Mouse (Mus musculus) limb, embryonic 14.5 days (tissue): ENCODE data around the gene Nap1l1. TPM values are rescaled to one million over a fixed set of nuclear protein-coding genes. Genes with fewer than 3 reads are reported as not detected.

Experiments
- ATAC-seq: fragments of 200-750 bp; cut with Nextera tagmentation; 2 replicates; pipeline ENCODE4 v1.8.0; 2017; ENCODE audit warnings: low read depth, moderate number of reproducible peaks, moderate TSS enrichment; ENCODE audit not compliant: low FRiP score
- DNase-seq: peaks from one replicate; pipeline ENCODE4 v3.0.0-alpha.2; 2015; ENCODE audit warnings: low spot score
- H3K27ac ChIP-seq: fragments of 300-500 bp; sonication (generic); replicated peaks from 2 replicates; pipeline ENCODE4 v1.5.1; 2014; ENCODE audit warnings: low read depth, mild to moderate bottlenecking, low read length, moderate library complexity, mixed read lengths
- H3K27me3 ChIP-seq: fragments of 300-500 bp; sonication (generic); 2 replicates; pipeline ENCODE4 v1.6.1; 2014; ENCODE audit warnings: low read length, mixed read lengths; ENCODE audit not compliant: control insufficient read depth, insufficient read depth
- H3K36me3 ChIP-seq: fragments of 300-500 bp; sonication (generic); 2 replicates; pipeline ENCODE4 v1.6.1; 2014; ENCODE audit warnings: mild to moderate bottlenecking, low read length, moderate library complexity, mixed read lengths; ENCODE audit not compliant: control insufficient read depth, insufficient read depth
- H3K4me1 ChIP-seq: fragments of 300-500 bp; sonication (generic); 2 replicates; pipeline ENCODE4 v1.6.1; 2014; ENCODE audit warnings: antibody characterized with exemption, low read length, mixed read lengths; ENCODE audit not compliant: control insufficient read depth, insufficient read depth
- H3K4me2 ChIP-seq: fragments of 300-500 bp; sonication (generic); replicated peaks from 2 replicates; pipeline ENCODE4 v1.6.1; 2014; ENCODE audit warnings: low read depth, mild to moderate bottlenecking, low read length, moderate library complexity; ENCODE audit not compliant: severe bottlenecking
- H3K4me3 ChIP-seq: fragments of 300-500 bp; sonication (generic); replicated peaks from 2 replicates; pipeline ENCODE4 v1.5.1; 2014; ENCODE audit warnings: low read length
- H3K9ac ChIP-seq: fragments of 300-500 bp; sonication (generic); 2 replicates; pipeline ENCODE4 v1.6.1; 2014; ENCODE audit warnings: mild to moderate bottlenecking, low read depth, low read length, moderate library complexity; ENCODE audit not compliant: severe bottlenecking
- H3K9me3 ChIP-seq: fragments of 300-500 bp; sonication (generic); 2 replicates; pipeline ENCODE4 v1.6.1; 2016; ENCODE audit warnings: low read length; ENCODE audit not compliant: control insufficient read depth
- POLR2A ChIP-seq: fragments of 200-500 bp; IDR thresholded peaks from 2 replicates; pipeline ENCODE4 v1.8.0; 2012; ENCODE audit warnings: inconsistent platforms, mild to moderate bottlenecking, moderate library complexity, borderline replicate concordance; ENCODE audit not compliant: insufficient read depth, insufficient read length; ENCODE audit errors: extremely low read depth
- WGBS: fragments of 180-500 bp; shearing (Covaris S2); extraction: QIAGEN DNeasy Blood & Tissue Kit; methylation state at CpG from one replicate; pipeline ENCODE4 v1.1.7; 2014; 5-methylcytosine and 5-hydroxymethylcytosine counted together
- polyA plus RNA-seq, 2 experiments: library from polyadenylated mRNA; depleted of rRNA in 1 of 2; stranded (reverse) in 1 of 2; unstranded in 1 of 2; fragments of >200 nt; fragmentation: Nextera tagmentation in 1 of 2; extraction: Ambion mirVana in 1 of 2; gene quantifications; 2 replicates each; pipeline versions ENCODE4 v1.2.1 to v1.2.3; 2012 to 2014

The Nap1l1 gene
- polyA plus RNA-seq (2012; rRNA removed) = 189 and 334 TPM in 2 replicates
- polyA plus RNA-seq (2014; fragmentation: Nextera tagmentation; extraction: Ambion mirVana) = 231 and 238 TPM in 2 replicates

DNA sequence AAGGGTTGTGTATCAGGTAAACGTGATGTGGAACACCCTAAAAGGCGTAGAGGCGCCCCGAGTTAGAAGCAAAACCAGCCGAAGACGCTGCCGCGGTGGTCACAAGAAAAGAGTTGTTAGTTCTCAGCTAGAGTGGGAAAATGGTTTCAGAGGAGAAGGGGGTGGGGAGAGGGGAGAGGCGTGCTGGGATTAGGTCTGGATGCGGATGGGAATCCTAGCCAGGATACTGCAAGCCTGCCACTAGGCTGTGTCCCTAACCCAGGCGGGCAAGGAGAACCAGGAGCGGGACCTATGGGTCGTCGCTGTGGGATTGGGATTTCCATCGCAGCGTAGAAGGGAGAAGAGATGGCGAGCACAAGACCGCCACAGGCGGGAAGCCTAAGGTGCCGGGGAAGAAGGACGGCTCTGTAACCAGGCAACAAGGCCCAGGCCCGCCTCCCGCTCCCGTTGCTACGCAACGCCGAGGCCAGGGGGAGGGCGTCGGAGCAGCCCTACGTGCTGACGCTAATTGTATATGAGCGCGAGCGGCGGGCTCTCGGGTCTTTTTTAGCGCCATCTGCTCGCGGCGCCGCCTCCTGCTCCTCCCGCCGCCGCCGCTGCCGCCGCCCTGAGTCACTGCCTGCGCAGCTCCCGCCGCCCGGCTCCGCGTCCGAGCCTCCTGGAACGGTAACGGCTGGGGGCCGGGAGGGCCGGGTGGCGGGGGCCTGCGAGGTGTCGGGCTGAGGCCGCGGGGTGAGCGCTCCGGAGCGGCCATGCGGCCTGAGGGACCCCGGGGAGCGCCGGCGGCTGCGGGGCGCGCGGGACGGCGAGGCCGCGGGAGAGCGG lies at the start of gene Nap1l1:
Gene Nap1l1 (plus strand): TSS at position 538 of the 825 bp plus-strand sequence.
- no peak; the same call in 1 of the 2 replicates for TF ChIP-seq POLR2A
- Histone ChIP-seq H3K4me2 (peak within 1 kb of the TSS; percentile 64), H3K27ac (peak within 1 kb of the TSS; percentile 94), H3K4me3 (peak within 1 kb of the TSS; percentile 94), H3K9ac (peak within 1 kb of the TSS; percentile 98), H3K27me3 (no peaks in the 10 kb centered on the region), H3K9me3 (no peaks in the 10 kb centered on the region), H3K4me1 (peaks cover 12% of the 10 kb centered on the region), H3K36me3 (no peaks in the 10 kb centered on the region)
- DNase-seq (peak; percentile 97), ATAC-seq (peak; percentile 99)
- under 1% methylated on average over 45 of the region's 80 CpGs for WGBS

DNA sequence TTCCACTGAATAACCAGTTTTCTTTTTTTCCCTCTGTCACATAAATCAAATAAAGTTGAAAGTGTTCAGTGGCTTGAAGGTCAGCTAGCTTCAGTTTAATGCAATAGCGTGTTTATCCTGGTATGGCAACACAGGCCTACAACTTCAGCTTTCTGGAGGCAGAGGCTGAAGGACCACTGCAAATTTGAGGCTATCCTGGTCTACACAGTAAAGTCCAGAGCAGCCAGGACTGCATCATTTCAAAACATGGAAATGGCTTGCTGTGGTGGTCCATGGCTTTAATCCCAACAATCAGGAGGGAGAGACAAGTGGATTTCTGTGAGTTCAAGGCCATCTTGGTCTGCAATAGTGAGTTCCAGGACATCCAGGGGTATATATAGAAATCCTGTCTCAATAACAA lies 46.5 kb upstream of the Nap1l1 start:
- Histone ChIP-seq H3K9me3 (no peaks in the 10 kb centered on the region), H3K9ac (no peak overlapping the region), H3K4me1 (no peaks in the 10 kb centered on the region), H3K27me3 (no peaks in the 10 kb centered on the region), H3K27ac (no peak overlapping the region), H3K36me3 (no peaks in the 10 kb centered on the region), H3K4me3 (no peak overlapping the region), H3K4me2 (no peak overlapping the region)
- 86% methylated on average over 1 of the region's 1 CpGs for WGBS
- ATAC-seq (no peak), DNase-seq (no peak)
- no peak for TF ChIP-seq POLR2A

DNA sequence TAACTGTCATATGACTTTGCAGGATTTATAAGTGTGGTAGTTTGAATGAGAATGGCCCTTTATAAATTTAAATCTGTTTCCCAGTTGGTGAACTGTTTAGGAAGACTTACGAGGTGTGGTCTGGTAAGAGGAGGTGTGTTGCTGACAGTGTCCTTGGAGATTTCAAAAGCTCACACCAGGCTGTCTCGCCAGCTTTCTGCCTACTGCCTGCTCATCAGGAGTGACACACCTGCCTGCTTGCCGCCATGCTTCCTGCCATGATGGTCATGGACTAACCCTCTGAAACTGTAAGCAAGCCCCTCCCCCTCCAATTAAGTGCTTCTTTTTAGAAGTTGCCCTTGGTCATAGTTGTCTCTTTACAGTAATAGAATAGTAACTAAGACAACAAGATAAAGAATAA lies 39.5 kb upstream of the Nap1l1 start:
- Histone ChIP-seq H3K36me3 (no peaks in the 10 kb centered on the region), H3K9me3 (no peaks in the 10 kb centered on the region), H3K4me2 (no peak overlapping the region), H3K27ac (no peak overlapping the region), H3K9ac (no peak overlapping the region), H3K27me3 (no peaks in the 10 kb centered on the region), H3K4me1 (no peaks in the 10 kb centered on the region), H3K4me3 (no peak overlapping the region)
- no peak for ATAC-seq
- no peak for DNase-seq
- WGBS = 76% methylated on average over 3 of the region's 3 CpGs
- no peak for TF ChIP-seq POLR2A

DNA sequence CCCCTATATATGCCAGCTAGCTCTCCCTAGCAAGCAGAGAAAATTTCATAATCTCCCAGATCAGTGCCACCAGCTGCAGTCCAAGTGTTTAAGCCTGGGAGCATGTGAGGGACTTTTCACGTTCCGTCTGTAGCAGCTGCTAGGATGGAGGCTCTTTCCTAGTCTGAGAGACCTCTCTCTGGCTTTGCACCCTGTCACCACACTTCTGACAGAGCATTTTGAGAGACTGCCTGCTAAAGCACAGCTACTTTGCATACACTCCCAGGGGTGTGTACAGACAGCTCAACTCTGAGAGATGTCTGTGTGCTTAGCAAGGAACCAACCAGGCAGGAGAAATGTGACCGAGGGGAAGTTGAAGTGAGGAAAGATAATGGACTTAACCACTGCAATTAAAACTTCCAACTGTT lies 32.0 kb upstream of the Nap1l1 start:
- Histone ChIP-seq H3K9me3 (no peaks in the 10 kb centered on the region), H3K9ac (no peak overlapping the region), H3K4me3 (no peak overlapping the region), H3K27ac (no peak overlapping the region), H3K4me1 (no peaks in the 10 kb centered on the region), H3K27me3 (no peaks in the 10 kb centered on the region), H3K4me2 (no peak overlapping the region), H3K36me3 (no peaks in the 10 kb centered on the region)
- DNase-seq (peak; percentile 34), ATAC-seq (peak; percentile 87)
- 61% methylated on average over 3 of the region's 3 CpGs for WGBS
- TF ChIP-seq POLR2A = no peak

DNA sequence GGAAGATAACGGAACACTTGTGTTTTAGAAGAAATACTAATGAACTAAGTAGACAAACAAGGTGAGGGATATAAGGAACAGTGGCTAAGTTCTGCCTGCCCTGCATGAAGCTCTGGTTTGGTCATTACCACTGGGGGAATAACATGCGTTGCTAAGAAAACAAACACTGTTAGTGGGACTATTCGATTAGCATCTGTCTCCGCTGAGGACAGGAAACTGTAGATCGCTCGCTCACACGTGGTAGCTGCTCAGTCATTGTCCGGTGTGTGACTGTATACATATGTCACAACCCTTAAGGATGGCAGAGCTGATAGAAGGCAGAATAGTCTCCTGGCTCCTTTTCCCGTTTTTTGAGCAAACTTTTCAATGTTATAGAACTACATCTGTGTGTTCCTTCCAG lies 28.8 kb upstream of the Nap1l1 start:
- Histone ChIP-seq H3K36me3 (no peaks in the 10 kb centered on the region), H3K4me2 (no peak overlapping the region), H3K4me1 (no peaks in the 10 kb centered on the region), H3K9me3 (no peaks in the 10 kb centered on the region), H3K27me3 (no peaks in the 10 kb centered on the region), H3K9ac (no peak overlapping the region), H3K27ac (no peak overlapping the region), H3K4me3 (no peak overlapping the region)
- no peak for DNase-seq
- 70% methylated on average over 9 of the region's 9 CpGs for WGBS
- no peak for TF ChIP-seq POLR2A
- no peak for ATAC-seq
